Mouse (Mus musculus) kidney, postnatal 10 days (tissue): Measurements from ENCODE around the gene Ankrd11.
A peak's percentile ranks its signal among the peaks of the same experiment; 100 is the strongest.
"Not testable (repeated sequence)": the region's sequence is repeated elsewhere in the genome, so short reads cannot be mapped to it uniquely, and the experiment has no call there.

Experiments used
- DNase-seq: peaks from one replicate; pipeline ENCODE4 v3.0.0; 2021; ENCODE audit warnings: mixed read lengths

Ankrd11 gene

GRCm38 (mm10) chr8:123042158-123042973, at the start of gene Ankrd11:
TSS of gene Ankrd11 (minus strand) at chr8:123042277.
- DNase-seq, result peak; percentile 100

DNA sequence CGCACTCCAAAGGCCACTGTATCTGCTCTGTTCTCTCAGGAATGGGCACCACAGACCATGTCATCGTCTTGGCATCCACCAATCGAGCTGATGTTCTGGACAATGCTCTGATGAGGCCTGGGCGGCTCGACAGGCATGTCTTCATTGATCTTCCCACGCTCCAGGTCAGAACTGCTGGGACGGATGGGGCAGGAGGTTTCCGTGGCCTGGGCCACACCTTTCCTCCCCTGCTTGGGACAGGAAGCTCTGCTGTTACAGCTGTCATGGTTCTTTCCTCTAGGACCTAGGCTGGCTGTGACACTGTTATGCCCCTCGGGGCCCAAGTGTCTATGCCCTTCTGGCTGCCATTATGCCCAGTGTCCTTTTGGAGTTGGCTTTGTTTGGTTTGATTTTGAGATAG, 45.2 kb upstream of the Ankrd11 start:
- DNase-seq, result no peak

- no peak for DNase-seq
Measured at GRCm38 (mm10) chr8:123083610-123084009, 41.5 kb upstream of the Ankrd11 start.

- no peak for DNase-seq
Measured at GRCm38 (mm10) chr8:123082993-123083392, 40.9 kb upstream of the Ankrd11 start.

GRCm38 (mm10) chr8:123077213-123077612, 35.1 kb upstream of the Ankrd11 start:
- no peak for DNase-seq

DNA sequence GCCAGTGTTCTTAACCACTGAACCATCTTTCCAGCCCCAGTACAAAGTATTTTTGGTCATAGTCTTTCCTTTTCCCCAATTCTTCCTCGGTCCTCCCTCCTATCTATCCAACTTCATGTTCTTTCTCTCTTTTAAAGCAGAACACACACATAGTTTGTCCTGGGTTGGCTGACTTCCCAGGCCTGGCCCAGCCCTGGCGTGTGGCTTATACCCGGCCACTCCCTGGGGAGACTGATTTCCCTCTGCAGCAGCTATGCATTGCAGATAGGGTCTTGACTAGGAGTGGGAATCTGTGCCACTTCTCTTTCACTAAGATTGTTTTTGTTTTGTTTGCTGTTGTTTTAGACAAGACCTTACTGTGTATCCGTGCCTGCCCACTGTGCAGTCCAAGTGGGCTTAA, 29.1 kb upstream of the Ankrd11 start:
- peak; percentile 49 for DNase-seq

DNA sequence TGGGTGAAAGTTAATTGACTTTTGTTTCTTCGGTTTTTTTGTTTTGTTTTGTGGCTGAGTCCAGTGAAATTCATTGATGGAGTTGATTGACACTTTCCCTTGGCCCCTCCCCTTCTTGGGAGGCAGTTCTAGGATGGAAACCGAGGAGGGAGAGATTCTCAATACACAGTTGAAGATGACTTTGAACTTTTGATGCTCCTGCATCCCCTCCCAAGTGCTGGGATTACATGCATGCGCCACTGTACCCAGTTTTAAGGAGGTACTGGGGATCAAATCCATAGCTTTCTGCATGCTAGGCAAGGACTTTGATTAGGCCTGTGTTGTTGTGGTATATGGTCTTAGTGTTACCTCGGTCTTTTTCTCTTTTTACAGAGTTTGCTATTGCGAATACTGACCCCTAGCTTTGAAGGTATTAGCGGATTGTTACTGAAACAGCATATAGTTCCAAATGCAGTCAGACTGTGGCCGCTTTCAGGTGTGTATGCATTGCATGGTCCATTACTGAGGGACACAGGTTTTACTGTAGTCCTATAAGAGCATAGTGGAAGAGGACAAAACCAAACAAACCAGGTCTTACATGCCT, 24.1 kb upstream of the Ankrd11 start:
- no peak for DNase-seq

DNA sequence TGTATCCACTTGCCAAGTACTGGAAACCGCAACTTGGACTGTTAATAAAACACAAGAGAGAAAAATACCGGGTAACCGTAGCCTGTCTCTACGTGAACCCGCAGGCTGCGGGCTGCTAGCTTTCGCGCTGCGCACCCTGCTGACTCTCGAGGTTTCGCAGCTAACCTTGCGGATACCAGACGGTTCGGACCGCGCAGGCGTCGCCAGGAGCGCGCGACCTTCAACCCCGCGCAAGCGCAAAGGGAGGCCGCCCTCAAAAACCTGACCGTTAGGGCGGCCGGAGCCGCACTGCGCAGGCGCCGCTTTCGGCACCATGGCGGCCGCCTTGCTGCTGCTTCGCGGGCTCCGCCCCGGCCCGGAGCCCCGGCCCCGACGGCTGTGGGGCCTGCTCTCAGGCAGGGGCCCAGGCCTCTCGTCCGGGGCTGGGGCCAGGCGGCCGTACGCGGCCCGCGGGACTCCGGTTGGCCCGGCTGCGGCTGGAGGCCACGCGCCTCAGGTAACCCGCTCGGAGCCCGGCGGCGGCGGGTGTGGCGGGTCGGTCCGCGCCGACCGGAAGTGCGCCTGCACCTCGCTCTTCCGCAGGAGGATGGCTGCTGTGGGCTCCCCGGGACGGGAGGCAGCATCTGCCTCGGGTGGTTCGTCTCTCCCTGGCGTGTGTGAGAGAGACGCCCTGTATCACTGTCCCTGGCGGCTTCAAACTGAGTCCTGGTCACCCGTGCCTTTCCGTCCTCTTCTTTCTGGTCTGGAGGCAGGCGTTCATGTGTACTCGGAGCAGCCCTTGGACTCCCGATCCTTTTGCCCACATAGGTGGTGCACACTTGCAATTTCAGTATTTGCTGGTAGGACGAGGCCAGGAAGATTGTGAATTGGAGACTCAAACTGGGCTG, 23.4 kb upstream of the Ankrd11 start:
- peak; percentile 98 for DNase-seq

GRCm38 (mm10) chr8:123064809-123065213, 22.7 kb upstream of the Ankrd11 start:
- peak; percentile 43 for DNase-seq

- no peak for DNase-seq
Measured at GRCm38 (mm10) chr8:123064072-123064471, 22.0 kb upstream of the Ankrd11 start.

DNA sequence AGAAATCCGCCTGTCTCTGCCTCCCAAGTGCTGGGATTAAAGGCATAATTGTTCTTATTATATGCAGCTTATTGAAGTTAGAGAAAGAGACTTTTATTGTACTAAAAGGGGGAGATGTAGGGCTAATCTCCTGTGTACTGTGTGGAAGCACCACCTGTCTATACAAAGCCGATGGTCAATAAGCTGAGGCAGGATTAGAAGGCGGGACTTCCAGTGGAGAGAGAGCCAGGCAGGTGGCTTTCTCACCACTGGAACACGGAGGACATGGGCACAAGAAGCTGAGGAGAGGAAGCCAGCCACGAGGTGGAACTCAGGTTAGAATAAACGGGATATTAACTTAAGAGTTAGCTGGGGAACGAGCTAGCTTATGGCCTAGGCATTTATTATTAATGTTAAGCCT, 20.6 kb upstream of the Ankrd11 start, which contains the start of gene Spg7:
Gene Spg7, plus strand, starts transcription at position 222 of the 400 bp plus-strand sequence.
- no peak for DNase-seq

- DNase-seq, result peak; percentile 47
Measured at GRCm38 (mm10) chr8:123051458-123051857, 9.4 kb upstream of the Ankrd11 start.

- peak; percentile 22 for DNase-seq
Measured at GRCm38 (mm10) chr8:123048402-123048801, 6.3 kb upstream of the Ankrd11 start.

DNA sequence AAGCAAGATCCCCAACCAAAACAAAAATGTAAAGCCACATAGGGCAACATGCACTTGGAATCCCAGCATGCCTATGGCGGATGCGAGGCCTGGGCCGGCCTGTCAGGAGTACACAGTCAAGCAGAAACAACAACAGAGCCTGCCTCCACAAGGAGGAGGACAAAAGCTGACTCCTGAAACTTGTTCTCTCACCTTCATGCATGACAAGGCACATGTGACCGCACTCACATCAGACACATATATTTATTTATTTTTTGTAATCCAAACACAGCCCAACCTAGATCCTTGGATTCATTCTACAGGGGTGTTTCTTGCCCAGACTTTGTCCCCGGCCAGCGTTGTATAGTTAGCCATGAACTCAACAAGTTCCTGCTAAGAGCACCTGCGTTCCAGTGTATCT, 5.8 kb upstream of the Ankrd11 start:
- DNase-seq, result peak; percentile 32

DNA sequence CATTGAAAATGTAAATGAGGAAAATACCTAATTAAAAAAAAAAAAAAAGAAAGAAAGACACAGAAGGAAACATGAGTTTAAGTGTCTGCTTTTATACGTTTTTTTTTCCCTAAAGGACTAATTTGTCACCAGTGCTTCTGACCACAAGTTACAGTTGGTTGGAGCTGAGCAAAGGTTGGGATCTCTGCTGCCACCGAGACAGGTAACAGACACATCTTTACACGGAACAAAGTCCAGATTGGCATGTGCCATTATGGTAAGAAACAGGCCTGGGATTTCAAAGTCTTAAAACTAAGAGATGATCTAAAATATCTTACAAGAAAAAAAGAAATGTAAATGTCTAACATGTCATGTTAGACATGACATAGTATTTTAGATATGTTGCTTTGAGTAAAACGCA, 4.6 kb upstream of the Ankrd11 start:
- DNase-seq, result no peak

DNA sequence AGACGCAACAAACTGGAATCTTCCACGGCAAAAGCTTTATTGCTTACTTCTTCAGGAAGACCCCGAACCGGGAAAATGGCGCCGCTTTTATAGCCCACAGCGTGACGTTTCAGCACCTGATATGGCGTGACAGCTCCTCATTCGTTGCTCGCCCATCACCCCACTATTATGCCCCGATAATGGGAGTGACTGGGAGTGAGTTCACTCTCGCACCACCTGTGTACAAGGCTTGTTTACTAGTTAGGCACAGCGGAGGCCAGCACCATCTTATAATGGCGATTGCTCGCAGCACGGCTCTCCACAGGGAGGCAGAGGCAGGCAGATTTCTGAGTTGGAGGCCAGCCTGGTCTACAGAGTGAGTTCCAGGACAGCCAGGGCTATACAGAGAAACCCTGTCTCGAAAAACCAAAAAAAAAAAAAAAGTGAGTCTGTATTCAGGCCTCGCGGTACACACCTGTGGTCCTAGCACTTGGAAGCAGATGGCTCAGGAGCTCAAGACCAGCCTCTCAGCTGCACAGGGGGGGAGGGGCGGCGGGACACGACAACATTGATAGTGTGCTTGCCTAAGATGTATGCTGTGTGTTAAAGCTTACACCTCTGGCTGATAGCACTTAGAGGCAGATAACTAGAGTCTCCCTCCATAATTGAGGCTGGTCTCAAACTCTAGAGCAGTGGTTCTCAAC, 2.8 kb upstream of the Ankrd11 start:
- not testable (repeated sequence) for DNase-seq

- no peak for DNase-seq
Measured at GRCm38 (mm10) chr8:123043941-123044340, 1.9 kb upstream of the Ankrd11 start.

- no peak for DNase-seq
Measured at GRCm38 (mm10) chr8:123042974-123043625, 1.0 kb upstream of the Ankrd11 start.

GRCm38 (mm10) chr8:123041774-123042105, 337 bp downstream of the Ankrd11 start:
- DNase-seq, result no peak

- DNase-seq, result peak; percentile 76
Measured at GRCm38 (mm10) chr8:123041008-123041773, 886 bp downstream of the Ankrd11 start.

DNA sequence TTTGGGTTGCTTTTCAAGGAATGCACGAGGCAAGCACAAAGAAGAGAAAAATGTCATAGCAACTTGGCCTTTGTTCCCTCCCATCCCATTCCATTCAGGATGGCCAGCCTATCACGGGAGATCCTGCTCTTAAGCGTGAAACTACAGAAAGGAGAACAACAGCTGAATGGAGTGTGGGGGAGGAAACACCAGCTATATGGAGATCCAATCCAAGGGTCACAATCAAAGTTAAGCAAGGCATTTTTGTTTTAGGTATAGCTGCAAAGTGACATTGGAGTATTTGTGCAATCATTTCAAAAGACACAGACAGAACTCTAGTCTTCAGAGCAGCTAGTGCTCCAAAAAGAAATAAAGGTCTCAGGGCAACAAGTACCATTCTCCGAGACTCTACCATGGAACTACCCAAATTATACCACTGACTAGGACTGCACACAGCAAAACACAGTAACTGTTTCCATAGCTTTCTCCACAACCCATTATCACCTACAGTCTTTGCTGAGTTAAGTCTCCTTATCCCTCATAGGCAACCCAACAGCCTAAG, 1.9 kb downstream of the Ankrd11 start:
- DNase-seq, result peak; percentile 33
